Mouse (Mus musculus) E14TG2a.4 (cell line): ENCODE measurements around the gene Pla2g4c.

Source experiments
- H3K27me3 ChIP-seq: 2 replicates; pipeline ENCODE4 v1.6.1; 2014; ENCODE audit warnings: low read length, control low read depth; ENCODE audit not compliant: insufficient read depth
- H3K36me3 ChIP-seq: 2 replicates; pipeline ENCODE4 v1.6.1; 2014; ENCODE audit warnings: low read length, control low read depth; ENCODE audit not compliant: insufficient read depth
- H3K4me1 ChIP-seq: replicated peaks from 2 replicates; pipeline ENCODE4 v1.6.1; 2014; ENCODE audit warnings: low read depth, low read length, control low read depth
- H3K4me3 ChIP-seq: replicated peaks from 2 replicates; pipeline ENCODE4 v1.5.1; 2014; ENCODE audit warnings: mild to moderate bottlenecking, low read length
- H3K9me3 ChIP-seq: 2 replicates; pipeline ENCODE4 v1.6.1; 2014; ENCODE audit warnings: low read length, control low read depth
- CTCF ChIP-seq: conservative IDR thresholded peaks from 2 replicates; pipeline ENCODE4 v1.5.1; 2014; ENCODE audit warnings: low read length
- NANOG ChIP-seq: IDR thresholded peaks from 2 replicates; pipeline ENCODE4 v1.6.1; 2014; ENCODE audit warnings: borderline replicate concordance, low read length, mixed read lengths
- POU5F1 ChIP-seq: IDR thresholded peaks from 2 replicates; pipeline ENCODE4 v1.6.1; 2014; ENCODE audit warnings: low read length, borderline replicate concordance

The Pla2g4c gene

GRCm38 (mm10) chr7:13311401-13311800 lies 13.1 kb upstream of the Pla2g4c start:
- no peaks in the 10 kb centered on the region for H3K27me3 ChIP-seq

GRCm38 (mm10) chr7:13314095-13314597 lies 10.3 kb upstream of the Pla2g4c start:
- H3K4me3 ChIP-seq: no peak overlapping the region
- TF ChIP-seq NANOG (no peak), POU5F1 (no peak), CTCF (no peak)
- H3K4me1 ChIP-seq: no peaks in the 10 kb centered on the region
- peaks cover 60% of the 10 kb centered on the region for H3K36me3 ChIP-seq
- H3K9me3 ChIP-seq: peaks cover 55% of the 10 kb centered on the region
- no peaks in the 10 kb centered on the region for H3K27me3 ChIP-seq

More at GRCm38 (mm10) chr7:13311401-13311800, 13.1 kb upstream of the Pla2g4c start:
- TF ChIP-seq NANOG (no peak), POU5F1 (no peak), CTCF (no peak)
- H3K4me1 ChIP-seq: no peaks in the 10 kb centered on the region
- no peak overlapping the region for H3K4me3 ChIP-seq
- peaks cover 82% of the 10 kb centered on the region for H3K9me3 ChIP-seq
- peaks cover 87% of the 10 kb centered on the region for H3K36me3 ChIP-seq

DNA sequence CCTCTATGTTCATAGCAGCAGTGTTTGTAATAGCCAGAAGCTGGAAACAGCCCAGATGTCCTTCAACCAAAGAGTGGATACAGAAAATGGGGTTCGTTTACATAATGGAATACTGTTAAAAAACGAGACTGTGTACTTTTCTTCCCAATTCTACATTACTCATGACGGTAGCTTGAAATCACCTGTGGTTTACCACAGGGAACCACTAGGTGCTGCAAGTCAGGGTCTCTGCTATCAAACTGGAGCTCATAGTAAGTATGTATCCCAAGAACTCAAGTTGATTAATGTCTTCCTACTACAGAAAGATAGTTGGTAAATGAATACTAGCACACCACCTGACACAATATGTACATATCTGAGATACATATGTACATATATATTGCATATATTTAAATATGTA lies 3.0 kb upstream of the Pla2g4c start:
- no peak for TF ChIP-seq CTCF
- no peak for TF ChIP-seq POU5F1
- TF ChIP-seq NANOG: no peak
- H3K4me3 ChIP-seq: no peak overlapping the region
- no peaks in the 10 kb centered on the region for H3K4me1 ChIP-seq
- H3K9me3 ChIP-seq: no peaks in the 10 kb centered on the region
- H3K36me3 ChIP-seq: no peaks in the 10 kb centered on the region
- H3K27me3 ChIP-seq: no peaks in the 10 kb centered on the region

GRCm38 (mm10) chr7:13330575-13330974 lies 6.1 kb downstream of the Pla2g4c start:
- Histone ChIP-seq H3K4me1 (no peaks in the 10 kb centered on the region), H3K36me3 (peaks cover 6% of the 10 kb centered on the region; the same call in 1 of the 2 replicates), H3K9me3 (no peaks in the 10 kb centered on the region), H3K27me3 (no peaks in the 10 kb centered on the region), H3K4me3 (no peak overlapping the region)
- TF ChIP-seq CTCF: no peak
- TF ChIP-seq NANOG: no peak
- TF ChIP-seq POU5F1: no peak

- H3K36me3 ChIP-seq: peaks cover 5% of the 10 kb centered on the region; the same call in 1 of the 2 replicates
- no peak overlapping the region for H3K4me3 ChIP-seq
- no peak for TF ChIP-seq NANOG
- no peak for TF ChIP-seq CTCF
- TF ChIP-seq POU5F1: no peak
- peaks cover 8% of the 10 kb centered on the region for H3K9me3 ChIP-seq
- H3K4me1 ChIP-seq: no peaks in the 10 kb centered on the region
- no peaks in the 10 kb centered on the region for H3K27me3 ChIP-seq
These were observed 31.5 kb downstream of the Pla2g4c start for GRCm38 (mm10) chr7:13355943-13356342.

DNA sequence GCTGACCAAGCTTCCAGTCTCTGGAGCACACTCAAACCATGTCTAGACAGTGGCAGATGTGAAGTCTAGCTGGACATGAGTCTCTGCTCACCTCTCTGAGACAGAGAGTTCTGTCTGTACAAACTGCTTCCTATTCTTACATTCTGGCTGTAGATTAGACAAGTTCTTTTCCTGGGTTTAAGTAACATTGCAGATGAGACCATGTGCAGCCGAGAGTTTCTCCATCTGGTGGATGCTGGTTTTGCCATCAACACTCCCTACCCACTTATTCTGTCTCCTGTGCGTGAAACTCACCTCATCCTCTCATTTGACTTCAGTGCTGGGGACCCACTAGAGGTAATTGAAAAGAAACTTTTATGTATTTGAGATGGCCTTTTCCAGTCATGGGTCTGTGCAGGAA lies 56.1 kb downstream of the Pla2g4c start:
- H3K27me3 ChIP-seq: no peaks in the 10 kb centered on the region
- TF ChIP-seq CTCF: no peak
- H3K36me3 ChIP-seq: no peaks in the 10 kb centered on the region
- no peaks in the 10 kb centered on the region for H3K9me3 ChIP-seq
- no peaks in the 10 kb centered on the region for H3K4me1 ChIP-seq
- no peak overlapping the region for H3K4me3 ChIP-seq

DNA sequence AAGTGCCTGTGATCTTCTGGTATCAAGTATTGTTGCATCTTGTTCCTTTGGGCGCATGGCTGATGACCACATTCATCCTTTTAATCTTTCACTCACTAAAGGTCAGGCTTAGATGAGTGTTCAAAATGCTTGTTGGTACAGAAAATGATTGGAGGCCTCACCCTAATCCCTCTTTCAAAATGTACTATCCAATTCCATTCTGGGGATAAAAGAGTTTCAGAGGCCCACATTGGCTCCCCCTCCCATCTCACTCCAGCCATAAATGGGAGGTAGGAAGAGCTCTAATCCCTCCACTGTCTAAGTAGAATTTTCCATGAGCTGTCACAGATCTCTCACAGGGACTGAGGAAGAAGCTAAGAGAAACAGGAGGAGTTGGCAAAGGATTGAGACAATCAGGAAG lies 73.4 kb downstream of the Pla2g4c start, which contains the start of gene Cabp5:
Gene Cabp5 (plus strand): TSS at position 301 of the 400 bp plus-strand sequence.
- TF ChIP-seq CTCF (no peak), NANOG (no peak), POU5F1 (no peak)
- H3K9me3 ChIP-seq: no peaks in the 10 kb centered on the region
- no peaks in the 10 kb centered on the region for H3K36me3 ChIP-seq
- no peaks in the 10 kb centered on the region for H3K27me3 ChIP-seq
- no peaks in the 10 kb centered on the region for H3K4me1 ChIP-seq
- H3K4me3 ChIP-seq: no peak within 1 kb of the TSS
